Mouse (Mus musculus) stomach, embryonic 15.5 days (tissue): ENCODE results near the gene Mrfap1. TPM values are rescaled to one million over a fixed set of nuclear protein-coding genes. Genes with fewer than 3 reads are reported as not detected.
"Not testable (repeated sequence)": the region's sequence is repeated elsewhere in the genome, so short reads cannot be mapped to it uniquely, and the experiment has no call there.

Experiments
- ATAC-seq: fragments of 200-750 bp; cut with Nextera tagmentation; 2 replicates; pipeline ENCODE4 v1.8.0; 2017; ENCODE audit warnings: low read depth, moderate number of reproducible peaks, moderate TSS enrichment; ENCODE audit not compliant: insufficient read depth, low FRiP score
- H3K27ac ChIP-seq: fragments of 300-500 bp; sonication (generic); 2 replicates; pipeline ENCODE4 v1.5.1; 2015; ENCODE audit warnings: mild to moderate bottlenecking, inconsistent platforms
- H3K27me3 ChIP-seq: fragments of 300-500 bp; sonication (generic); replicated peaks from 2 replicates; pipeline ENCODE4 v1.6.1; 2015; ENCODE audit warnings: inconsistent platforms
- H3K36me3 ChIP-seq: fragments of 300-500 bp; sonication (generic); 2 replicates; pipeline ENCODE4 v1.6.1; 2015; ENCODE audit warnings: inconsistent platforms
- H3K4me1 ChIP-seq: fragments of 300-500 bp; sonication (generic); 2 replicates; pipeline ENCODE4 v1.6.1; 2015; ENCODE audit warnings: inconsistent platforms
- H3K4me2 ChIP-seq: fragments of 300-500 bp; sonication (generic); 2 replicates; pipeline ENCODE4 v1.6.1; 2015; ENCODE audit warnings: mild to moderate bottlenecking, inconsistent platforms
- H3K4me3 ChIP-seq: fragments of 300-500 bp; sonication (generic); replicated peaks from 2 replicates; pipeline ENCODE4 v1.5.1; 2015; ENCODE audit warnings: inconsistent platforms
- H3K9ac ChIP-seq: fragments of 300-500 bp; sonication (generic); 2 replicates; pipeline ENCODE4 v1.6.1; 2015; ENCODE audit warnings: inconsistent platforms
- H3K9me3 ChIP-seq: fragments of 300-500 bp; sonication (generic); 2 replicates; pipeline ENCODE4 v1.6.1; 2016; ENCODE audit warnings: inconsistent platforms
- WGBS: fragments of 180-500 bp; shearing (Covaris S2); methylation state at CpG from one replicate; pipeline ENCODE4 v1.1.7; 2015; 5-methylcytosine and 5-hydroxymethylcytosine counted together
- polyA plus RNA-seq: library from polyadenylated mRNA; unstranded; fragments of >200 nt; fragmentation: Nextera tagmentation; extraction: Ambion mirVana; gene quantifications from 2 replicates; pipeline ENCODE4 v1.2.1, GENCODE M21; 2015

Mrfap1 gene
- polyA plus RNA-seq, 1 experiment from 2014 or later = 539 TPM

DNA sequence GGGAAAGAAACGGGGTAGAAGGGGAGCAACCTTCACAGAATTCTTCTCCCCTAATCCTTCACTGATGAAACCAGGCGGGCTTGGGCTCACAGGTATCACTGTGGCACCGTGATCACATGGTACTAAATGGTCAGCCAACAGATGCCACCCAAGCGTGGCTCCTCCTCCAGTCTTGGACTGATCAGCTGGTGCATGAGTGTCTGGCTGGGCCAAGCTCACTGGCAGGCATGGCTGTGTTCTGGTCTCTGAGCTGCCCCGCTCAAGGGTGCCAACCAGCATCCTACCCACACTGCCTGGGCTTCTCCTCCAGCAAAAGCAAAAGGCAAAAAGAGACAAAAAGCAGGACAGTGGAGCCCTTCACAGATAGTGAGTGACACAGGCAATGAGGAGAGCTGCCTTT lies 23.2 kb upstream of the Mrfap1 start:
- Histone ChIP-seq H3K4me2 (no peak overlapping the region), H3K9ac (no peak overlapping the region)
- WGBS = 87% methylated on average over 5 of the region's 5 CpGs

DNA sequence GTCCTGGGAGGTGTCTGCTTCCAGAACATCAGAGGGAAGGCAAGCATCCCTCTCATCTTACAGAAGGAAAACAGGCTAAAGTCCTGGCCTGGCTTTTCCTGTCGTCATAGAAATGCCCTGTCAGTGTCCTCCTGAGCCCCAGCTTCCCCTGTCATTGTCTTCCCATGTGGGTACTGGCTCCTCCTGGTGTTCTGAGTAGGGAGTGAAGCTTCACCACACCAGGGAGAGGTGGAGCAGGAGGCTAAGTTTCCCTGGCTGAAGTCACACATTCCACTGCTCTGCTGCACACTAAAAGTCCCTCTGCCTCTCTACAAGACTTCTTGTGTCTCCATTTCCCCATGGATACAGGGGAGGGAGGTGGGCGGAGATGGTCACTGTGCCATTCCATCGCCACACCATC lies 21.2 kb upstream of the Mrfap1 start:
- Histone ChIP-seq H3K9me3 (no peaks in the 10 kb centered on the region), H3K4me3 (no peak overlapping the region), H3K4me1 (no peaks in the 10 kb centered on the region), H3K27ac (no peak overlapping the region), H3K4me2 (no peak overlapping the region), H3K9ac (no peak overlapping the region), H3K36me3 (no peaks in the 10 kb centered on the region), H3K27me3 (no peaks in the 10 kb centered on the region)
- 63% methylated on average over 3 of the region's 3 CpGs for WGBS
- no peak for ATAC-seq

More for the DNA sequence above, 23.2 kb upstream of the Mrfap1 start:
- no peaks in the 10 kb centered on the region for H3K9me3 ChIP-seq
- H3K27me3 ChIP-seq = no peaks in the 10 kb centered on the region
- H3K4me3 ChIP-seq = no peak overlapping the region
- H3K4me1 ChIP-seq = no peaks in the 10 kb centered on the region
- H3K27ac ChIP-seq = no peak overlapping the region
- ATAC-seq = no peak
- no peaks in the 10 kb centered on the region for H3K36me3 ChIP-seq

DNA sequence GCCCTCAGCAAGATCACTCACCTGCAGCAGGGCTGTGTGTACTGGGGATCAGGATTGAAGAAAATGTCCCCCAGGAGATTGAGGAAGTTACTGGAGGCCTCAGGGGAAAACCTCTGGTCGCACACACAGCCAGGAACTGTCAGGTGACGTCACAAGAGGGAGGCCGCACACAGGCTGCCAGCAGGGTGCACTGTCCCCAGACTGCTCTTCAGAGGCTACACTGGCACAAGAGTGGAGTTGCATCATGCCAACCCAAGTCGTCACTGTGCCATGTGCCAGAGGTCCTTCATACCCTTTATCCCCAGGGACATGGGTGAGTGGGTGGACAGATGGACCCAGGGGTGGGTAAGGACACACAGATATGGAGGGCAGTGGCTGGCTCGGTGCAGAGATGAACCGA lies 18.0 kb upstream of the Mrfap1 start:
- no peak overlapping the region for H3K9ac ChIP-seq
- no peaks in the 10 kb centered on the region for H3K36me3 ChIP-seq
- no peaks in the 10 kb centered on the region for H3K9me3 ChIP-seq
- H3K4me3 ChIP-seq = no peak overlapping the region
- no peak overlapping the region for H3K27ac ChIP-seq
- WGBS = 78% methylated on average over 6 of the region's 6 CpGs
- H3K27me3 ChIP-seq = no peaks in the 10 kb centered on the region
- H3K4me1 ChIP-seq = no peaks in the 10 kb centered on the region
- no peak for ATAC-seq
- no peak overlapping the region for H3K4me2 ChIP-seq

DNA sequence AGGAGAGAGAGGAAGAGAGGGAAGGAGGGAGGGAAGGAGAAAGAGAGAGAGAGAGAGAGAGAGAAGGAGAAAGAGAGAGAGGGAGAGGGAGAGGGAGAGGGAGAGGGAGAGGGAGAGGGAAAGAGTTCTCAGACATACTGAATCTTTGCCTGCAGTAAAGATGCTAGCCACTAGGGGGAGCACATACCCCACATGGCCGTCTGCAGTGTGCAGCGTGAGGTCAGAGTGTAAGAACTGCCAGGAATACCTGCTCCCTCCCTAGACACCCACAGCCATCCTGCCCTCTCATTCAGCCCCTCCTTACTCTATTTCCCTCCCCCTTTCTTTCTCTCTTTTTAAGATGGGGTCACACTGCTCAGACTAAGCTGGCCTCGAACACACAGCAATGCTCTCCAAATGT lies 14.8 kb upstream of the Mrfap1 start:
- ATAC-seq = no peak
- H3K4me3 ChIP-seq = no peak overlapping the region
- WGBS = 30% methylated on average over 3 of the region's 3 CpGs
- H3K4me2 ChIP-seq = no peak overlapping the region
- no peaks in the 10 kb centered on the region for H3K36me3 ChIP-seq
- H3K27me3 ChIP-seq = no peaks in the 10 kb centered on the region
- no peaks in the 10 kb centered on the region for H3K9me3 ChIP-seq
- no peaks in the 10 kb centered on the region for H3K4me1 ChIP-seq
- H3K9ac ChIP-seq = no peak overlapping the region
- no peak overlapping the region for H3K27ac ChIP-seq

DNA sequence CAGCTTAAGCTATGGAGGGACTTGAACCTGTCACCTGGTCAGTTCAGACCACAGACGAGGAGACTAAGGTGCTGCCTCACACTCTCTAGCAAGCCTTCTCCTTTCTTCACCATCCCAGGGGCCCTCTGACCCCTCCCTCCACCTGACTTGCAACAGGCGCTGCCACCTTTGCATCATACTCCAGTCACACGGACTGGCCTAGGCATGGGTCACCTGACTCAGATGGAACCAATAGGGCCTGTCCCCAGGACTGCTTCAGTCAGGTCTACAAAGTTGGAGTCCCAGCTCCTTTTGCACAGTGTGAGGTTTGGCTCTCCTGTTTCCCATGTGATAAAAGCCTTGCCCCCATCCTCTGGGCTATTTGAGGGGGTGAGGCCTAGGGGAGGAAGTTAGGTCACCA lies 14.1 kb upstream of the Mrfap1 start:
- no peaks in the 10 kb centered on the region for H3K36me3 ChIP-seq
- WGBS = 78% methylated on average over 3 of the region's 3 CpGs
- H3K9ac ChIP-seq = no peak overlapping the region
- H3K4me3 ChIP-seq = no peak overlapping the region
- no peak overlapping the region for H3K27ac ChIP-seq
- no peak overlapping the region for H3K4me2 ChIP-seq
- no peaks in the 10 kb centered on the region for H3K4me1 ChIP-seq
- no peaks in the 10 kb centered on the region for H3K9me3 ChIP-seq
- ATAC-seq = no peak
- H3K27me3 ChIP-seq = no peaks in the 10 kb centered on the region

DNA sequence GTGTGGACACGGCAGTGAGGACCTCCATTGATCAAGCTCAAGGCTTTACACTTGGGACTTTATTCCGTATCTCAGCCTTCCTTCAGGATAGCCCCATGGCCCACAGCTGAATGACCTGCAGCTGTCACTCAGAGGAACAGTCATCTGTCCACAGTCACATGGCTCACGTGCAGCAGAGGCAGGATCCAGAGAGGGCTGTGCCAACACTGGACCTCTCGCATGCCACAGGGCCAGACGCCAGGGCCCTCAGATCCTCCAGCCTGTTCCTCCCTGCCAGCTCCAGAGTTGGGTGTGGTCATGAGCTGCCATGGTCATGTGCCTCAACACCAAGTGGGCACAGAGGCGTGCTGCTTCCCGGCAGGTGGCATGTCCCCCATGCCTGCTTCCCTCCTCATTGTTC lies 12.6 kb upstream of the Mrfap1 start:
- Histone ChIP-seq H3K27ac (no peak overlapping the region), H3K9me3 (no peaks in the 10 kb centered on the region), H3K36me3 (no peaks in the 10 kb centered on the region), H3K4me3 (no peak overlapping the region), H3K4me1 (no peaks in the 10 kb centered on the region), H3K4me2 (no peak overlapping the region), H3K9ac (no peak overlapping the region), H3K27me3 (no peaks in the 10 kb centered on the region)
- no peak for ATAC-seq
- 84% methylated on average over 7 of the region's 7 CpGs for WGBS

DNA sequence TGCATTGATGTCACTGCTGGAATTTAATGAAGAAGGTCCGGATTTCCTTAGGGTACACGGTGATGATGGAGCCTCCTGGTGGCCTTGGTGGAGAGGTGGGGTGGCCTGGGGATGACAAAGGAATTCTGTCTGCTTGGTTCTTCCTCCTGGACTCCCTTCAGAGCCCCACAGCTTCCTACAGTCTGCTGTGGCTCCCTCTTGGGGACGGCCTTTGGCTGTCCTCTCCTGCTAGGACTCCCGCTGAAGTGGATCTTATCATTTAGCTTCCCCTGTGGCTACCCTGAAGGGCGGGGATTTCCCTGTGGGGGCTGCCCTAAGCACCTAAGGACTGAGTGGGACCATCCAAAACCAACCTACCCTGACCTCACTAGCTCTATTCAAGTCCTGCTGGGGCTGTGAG lies 10.5 kb upstream of the Mrfap1 start:
- Histone ChIP-seq H3K4me3 (no peak overlapping the region), H3K9me3 (no peaks in the 10 kb centered on the region), H3K4me1 (no peaks in the 10 kb centered on the region), H3K4me2 (no peak overlapping the region), H3K36me3 (no peaks in the 10 kb centered on the region), H3K27ac (no peak overlapping the region), H3K9ac (no peak overlapping the region), H3K27me3 (no peaks in the 10 kb centered on the region)
- WGBS = 24% methylated on average over 5 of the region's 5 CpGs
- no peak for ATAC-seq

DNA sequence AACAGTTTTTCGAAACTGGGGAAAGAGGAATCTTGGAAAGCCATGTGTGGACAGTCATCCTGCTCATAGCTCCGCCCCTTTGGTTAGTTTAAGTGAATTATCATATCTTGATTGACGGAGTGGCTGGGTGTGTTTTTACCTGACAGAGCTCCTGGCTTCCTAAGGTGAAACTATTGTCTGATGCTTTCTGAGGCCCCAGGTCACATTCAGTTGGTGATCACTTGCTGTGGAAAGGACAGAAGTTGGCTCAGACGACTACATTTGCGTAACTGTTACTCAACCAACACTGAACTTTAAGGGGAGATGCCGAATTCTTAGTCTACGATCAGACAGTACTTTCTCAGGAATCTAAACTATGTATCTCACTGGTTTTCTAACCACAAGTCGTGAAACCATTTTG lies 719 bp upstream of the Mrfap1 start:
- H3K4me2 ChIP-seq = peak overlapping the region; percentile 73
- peak overlapping the region; percentile 68 for H3K4me3 ChIP-seq
- peak overlapping the region; percentile 98; the same call in 1 of the 2 replicates for H3K27ac ChIP-seq
- H3K9ac ChIP-seq = no peak overlapping the region
- ATAC-seq = no peak
- WGBS = 52% methylated on average over 8 of the region's 8 CpGs
- H3K9me3 ChIP-seq = no peaks in the 10 kb centered on the region
- peaks cover 10% of the 10 kb centered on the region for H3K36me3 ChIP-seq
- no peaks in the 10 kb centered on the region for H3K27me3 ChIP-seq
- no peaks in the 10 kb centered on the region for H3K4me1 ChIP-seq

DNA sequence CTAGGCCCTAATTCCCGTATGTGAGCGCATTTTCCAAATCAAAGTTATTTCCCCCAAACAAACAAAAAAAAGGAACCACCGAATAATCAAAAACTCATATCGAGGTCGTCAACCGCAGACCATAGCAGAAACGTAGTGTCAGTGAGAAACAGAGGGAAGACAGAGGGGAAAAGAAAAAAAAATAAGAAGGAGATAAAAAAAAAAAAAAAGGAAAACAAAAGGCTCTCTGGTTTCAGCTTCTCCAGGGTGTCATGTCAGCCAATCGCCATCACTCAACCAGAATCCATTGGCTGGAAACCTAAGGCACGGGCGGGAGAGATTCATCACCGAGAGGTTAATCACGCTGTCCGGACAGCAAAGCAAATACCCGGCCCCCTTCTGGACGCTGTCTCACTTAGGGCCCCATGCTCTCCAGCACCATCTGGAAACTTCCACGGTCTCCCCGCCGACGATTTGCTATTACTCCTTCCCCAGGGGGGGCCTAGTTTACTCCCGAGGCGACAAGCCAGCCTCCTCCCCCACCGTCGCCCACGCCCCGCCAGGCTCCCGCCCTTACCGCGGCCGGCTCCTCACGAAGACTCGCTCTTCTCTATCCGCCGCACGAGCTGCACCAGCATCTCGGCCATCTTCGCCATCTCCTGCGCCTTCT lies 801 bp downstream of the Mrfap1 start:
- 3% methylated on average over 37 of the region's 37 CpGs for whole genome bisulfite sequencing
- peak overlapping the region; percentile 68 for H3K4me3 ChIP-seq
- peak overlapping the region; percentile 77 for H3K9ac ChIP-seq
- H3K36me3 ChIP-seq = peaks cover 10% of the 10 kb centered on the region
- peak overlapping the region; percentile 98 for H3K27ac ChIP-seq
- H3K9me3 ChIP-seq, H3K27me3 ChIP-seq, H3K4me1 ChIP-seq: not testable (repeated sequence)
- ATAC-seq = peak; percentile 45
- H3K4me2 ChIP-seq = peak overlapping the region; percentile 73

DNA sequence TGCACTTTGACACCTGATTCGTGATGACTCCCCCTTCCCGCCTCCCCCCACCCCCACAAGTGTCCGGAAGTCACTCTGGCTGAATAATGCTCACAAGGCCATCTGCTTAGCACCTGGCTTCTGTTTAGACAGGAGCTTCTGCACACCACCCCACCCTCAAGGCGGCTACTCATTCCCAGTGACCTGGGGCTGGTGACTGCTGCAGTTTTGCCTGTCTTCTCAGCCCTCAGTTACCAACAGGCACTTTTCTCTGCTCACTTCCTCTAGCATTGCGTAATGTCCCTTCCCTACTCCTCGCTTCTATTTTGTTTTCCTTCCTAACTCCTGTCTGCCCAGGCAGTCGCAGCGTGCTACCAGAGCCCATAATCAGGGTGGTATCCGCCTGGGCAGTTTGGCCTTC lies 4.7 kb downstream of the Mrfap1 start:
- Histone ChIP-seq H3K27ac (no peak overlapping the region), H3K36me3 (peaks cover 10% of the 10 kb centered on the region), H3K4me1 (no peaks in the 10 kb centered on the region), H3K4me2 (no peak overlapping the region), H3K9me3 (no peaks in the 10 kb centered on the region), H3K4me3 (no peak overlapping the region), H3K9ac (no peak overlapping the region), H3K27me3 (no peaks in the 10 kb centered on the region)
- WGBS = 69% methylated on average over 9 of the region's 9 CpGs
- no peak for ATAC-seq

DNA sequence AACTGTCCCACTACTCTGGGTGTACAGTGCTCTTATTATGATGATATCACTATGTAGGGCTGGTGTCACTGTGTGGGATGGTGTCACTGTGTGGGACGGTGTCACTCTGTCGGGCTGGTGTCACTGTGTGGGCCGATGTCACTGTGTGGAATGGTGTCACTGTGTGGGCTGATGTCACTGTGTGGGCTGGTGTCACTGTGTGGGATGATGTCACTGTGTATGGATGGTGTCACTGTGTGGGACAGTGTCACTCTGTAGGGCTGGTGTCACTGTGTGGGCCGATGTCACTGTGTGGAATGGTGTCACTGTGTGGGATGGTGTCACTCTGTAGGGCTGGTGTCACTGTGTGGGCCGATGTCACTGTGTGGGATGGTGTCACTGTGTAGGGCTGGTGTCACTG lies 10.5 kb downstream of the Mrfap1 start:
- 93% methylated on average over 5 of the region's 5 CpGs for WGBS
- no peak for ATAC-seq
- no peaks in the 10 kb centered on the region for H3K4me1 ChIP-seq

DNA sequence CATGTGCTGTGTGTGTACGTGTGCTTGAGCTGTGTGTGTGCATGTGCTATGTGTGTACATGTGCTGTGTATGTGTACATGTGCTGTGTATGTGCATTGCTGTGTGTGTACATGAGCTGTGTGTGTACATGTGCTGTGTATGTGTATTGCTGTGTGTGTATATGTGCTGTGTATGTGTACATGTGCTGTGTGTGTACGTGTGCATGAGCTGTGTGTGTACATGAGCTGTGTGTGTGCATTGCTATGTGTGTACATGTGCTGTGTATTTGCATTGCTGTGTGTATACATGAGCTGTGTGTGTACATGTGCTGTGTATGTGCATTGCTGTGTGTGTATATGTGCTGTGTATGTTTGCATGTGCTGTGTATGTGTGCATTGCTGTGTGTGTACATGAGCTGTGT lies 17.1 kb downstream of the Mrfap1 start:
- WGBS = 82% methylated on average over 2 of the region's 2 CpGs
- H3K36me3 ChIP-seq = no peaks in the 10 kb centered on the region
- H3K27ac ChIP-seq = no peak overlapping the region
- ATAC-seq = no peak
- H3K4me2 ChIP-seq = no peak overlapping the region
- no peaks in the 10 kb centered on the region for H3K27me3 ChIP-seq
- H3K9me3 ChIP-seq = no peaks in the 10 kb centered on the region
- no peaks in the 10 kb centered on the region for H3K4me1 ChIP-seq
- H3K4me3 ChIP-seq = no peak overlapping the region
- no peak overlapping the region for H3K9ac ChIP-seq

More for the DNA sequence above, 10.5 kb downstream of the Mrfap1 start:
- H3K9me3 ChIP-seq = no peaks in the 10 kb centered on the region
- H3K9ac ChIP-seq = no peak overlapping the region
- no peaks in the 10 kb centered on the region for H3K36me3 ChIP-seq
- no peak overlapping the region for H3K4me3 ChIP-seq
- H3K4me2 ChIP-seq = no peak overlapping the region
- no peak overlapping the region for H3K27ac ChIP-seq
- no peaks in the 10 kb centered on the region for H3K27me3 ChIP-seq

DNA sequence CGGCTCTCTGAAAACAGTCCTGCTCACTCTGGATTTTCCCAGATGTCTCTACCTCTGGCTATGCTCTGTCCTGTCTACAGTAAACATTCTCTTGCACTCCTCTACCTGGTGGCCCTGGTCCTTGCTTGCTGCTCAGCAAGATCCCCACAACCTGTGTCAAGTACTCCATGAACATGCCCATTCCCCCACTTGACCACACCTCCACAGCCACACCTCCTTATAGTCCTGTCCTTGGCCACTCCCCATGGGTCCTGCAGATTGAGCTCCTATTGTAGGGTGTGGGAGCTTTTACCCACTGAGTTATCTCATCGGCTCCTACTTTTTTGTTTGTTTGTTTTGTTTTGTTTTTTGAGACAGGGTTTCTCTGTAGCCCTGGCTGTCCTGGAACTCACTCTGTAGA lies 17.7 kb downstream of the Mrfap1 start:
- H3K9ac ChIP-seq = no peak overlapping the region
- ATAC-seq = no peak
- 94% methylated on average over 1 of the region's 2 CpGs for whole genome bisulfite sequencing

More for the DNA sequence above, 17.7 kb downstream of the Mrfap1 start:
- no peak overlapping the region for H3K4me2 ChIP-seq
- no peaks in the 10 kb centered on the region for H3K36me3 ChIP-seq
- H3K4me1 ChIP-seq = no peaks in the 10 kb centered on the region
- no peak overlapping the region for H3K4me3 ChIP-seq
- H3K27ac ChIP-seq = no peak overlapping the region
- H3K27me3 ChIP-seq = no peaks in the 10 kb centered on the region
- H3K9me3 ChIP-seq = no peaks in the 10 kb centered on the region
